Mouse (Mus musculus) heart, postnatal 4 days (tissue): ENCODE data around the gene Slc4a3. TPM values are rescaled to one million over a fixed set of nuclear protein-coding genes. Genes with fewer than 3 reads are reported as not detected.
A peak's percentile ranks its signal among the peaks of the same experiment; 100 is the strongest.

Experiments used
- DNase-seq: peaks from one replicate; pipeline ENCODE4 v3.0.0; 2021
- total RNA-seq, 2 experiments: library from RNA; stranded (reverse); gene quantifications; 2 replicates each; pipeline ENCODE4 v1.2.3; 2021

Gene Slc4a3
- total RNA-seq, 2 experiments from 2014 or later = 121 to 125 TPM

- peak; percentile 95 for DNase-seq
Measured at GRCm38 (mm10) chr1:75521321-75522031, 24.6 kb upstream of the Slc4a3 start, which contains the start of gene Stk11ip. Gene Stk11ip (plus strand): TSS chr1:75521529.

- peak; percentile 27 for DNase-seq
Measured at GRCm38 (mm10) chr1:75524679-75525078, 21.4 kb upstream of the Slc4a3 start.

DNA sequence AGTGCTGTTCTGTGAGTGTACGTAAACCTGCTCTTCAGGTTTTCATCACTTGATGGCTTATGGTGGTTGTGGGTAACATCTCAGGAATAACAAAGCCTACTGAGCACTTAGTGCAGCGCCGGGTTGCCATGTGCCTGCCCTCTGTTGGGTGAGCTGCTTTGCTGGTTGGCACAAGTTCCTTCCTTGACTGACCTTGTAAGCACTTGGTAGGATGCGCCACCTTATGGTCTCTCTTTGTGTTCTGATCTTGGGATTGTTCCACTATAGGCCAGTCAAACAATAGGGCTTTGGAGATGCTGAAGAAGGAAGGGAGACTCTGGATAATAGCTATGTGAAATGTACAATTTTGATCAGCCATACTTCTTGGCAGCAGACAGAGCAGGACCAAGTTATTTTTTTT, 15.5 kb upstream of the Slc4a3 start:
- DNase-seq = no peak

DNA sequence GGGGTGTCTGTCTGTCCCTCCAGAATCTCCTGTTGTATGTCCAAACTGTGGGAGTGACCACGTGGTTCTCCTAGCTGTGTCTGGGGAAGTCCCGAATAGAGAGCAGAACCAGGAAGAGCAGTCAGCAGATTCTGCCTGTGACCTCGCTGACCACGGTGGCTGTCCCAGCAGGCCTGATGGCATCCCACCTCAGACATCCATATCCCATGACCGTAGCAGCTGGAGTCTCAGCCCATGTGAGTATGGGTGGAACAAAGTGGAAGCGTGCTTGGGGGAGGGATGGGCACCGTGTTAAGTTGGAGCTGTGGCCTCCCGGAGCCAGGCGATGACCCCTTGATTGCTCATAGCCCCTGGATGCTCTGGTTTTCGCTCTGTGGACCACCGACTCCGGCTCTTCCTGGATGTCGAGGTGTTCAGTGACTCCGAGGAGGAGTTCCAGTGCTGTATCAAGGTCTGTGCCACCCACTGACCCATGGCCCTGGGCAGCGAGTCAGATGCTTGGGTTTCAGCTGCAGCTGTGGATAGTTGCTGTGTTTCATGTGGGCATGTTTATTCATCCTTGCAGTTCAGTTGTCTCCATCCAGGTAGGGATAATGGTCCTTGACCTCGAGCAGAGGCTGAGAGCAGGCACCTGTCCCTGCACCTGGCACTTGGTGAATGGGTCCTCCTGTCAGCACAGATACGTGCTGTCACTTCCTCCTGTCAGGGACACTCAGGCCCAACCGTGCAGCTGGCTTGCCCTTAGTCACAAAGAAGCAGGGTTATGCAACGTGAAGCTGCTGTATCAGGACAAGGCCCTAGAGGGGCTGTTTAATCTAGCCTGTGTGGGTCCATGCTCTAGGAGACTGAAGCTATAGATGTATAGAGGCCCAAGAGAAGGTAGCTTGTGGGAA, 13.5 kb upstream of the Slc4a3 start:
- no peak for DNase-seq

DNA sequence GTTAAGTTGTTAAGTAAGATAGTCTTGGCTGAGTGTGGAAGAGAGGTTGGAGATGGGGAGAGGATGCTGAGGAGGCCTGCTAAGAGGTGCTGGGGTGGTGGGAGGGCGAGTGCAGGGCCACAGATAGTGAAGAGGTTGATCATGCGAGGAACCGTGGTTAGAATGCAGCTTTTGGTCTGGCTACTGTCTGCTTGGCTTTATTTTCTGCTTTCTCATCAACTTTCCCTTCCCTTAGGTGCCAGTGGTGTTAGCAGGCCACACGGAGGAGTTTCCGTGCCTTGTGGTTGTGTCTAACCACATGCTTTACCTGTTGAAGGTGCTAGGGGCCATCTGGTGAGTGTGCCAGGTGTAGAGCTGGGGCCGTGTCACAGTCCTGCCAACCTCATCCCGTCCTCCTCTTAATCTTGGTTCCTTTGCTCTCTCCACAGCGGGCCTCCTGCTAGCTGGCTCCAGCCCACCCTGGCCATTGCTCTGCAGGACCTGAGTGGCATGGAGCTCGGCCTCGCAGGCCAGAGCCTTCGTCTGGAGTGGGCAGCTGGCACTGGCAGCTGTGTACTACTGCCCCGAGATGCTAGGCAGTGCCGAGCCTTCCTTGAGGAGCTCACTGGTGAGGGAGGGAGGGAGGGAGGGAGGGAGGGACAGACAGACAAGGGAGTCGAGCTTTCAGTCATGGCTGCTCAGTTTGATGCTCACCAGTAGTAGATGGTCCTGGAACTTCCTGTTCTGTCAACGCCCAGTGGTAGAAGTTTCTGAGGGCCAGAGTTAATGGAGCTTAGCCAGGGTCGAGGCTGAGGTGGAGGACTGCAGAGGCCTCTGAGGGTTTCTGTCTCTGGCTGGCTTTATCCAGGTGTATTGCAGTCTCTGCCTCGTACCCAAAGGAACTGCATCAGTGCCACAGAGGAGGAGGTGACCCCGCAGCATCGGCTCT, 12.5 kb upstream of the Slc4a3 start:
- DNase-seq = no peak

DNA sequence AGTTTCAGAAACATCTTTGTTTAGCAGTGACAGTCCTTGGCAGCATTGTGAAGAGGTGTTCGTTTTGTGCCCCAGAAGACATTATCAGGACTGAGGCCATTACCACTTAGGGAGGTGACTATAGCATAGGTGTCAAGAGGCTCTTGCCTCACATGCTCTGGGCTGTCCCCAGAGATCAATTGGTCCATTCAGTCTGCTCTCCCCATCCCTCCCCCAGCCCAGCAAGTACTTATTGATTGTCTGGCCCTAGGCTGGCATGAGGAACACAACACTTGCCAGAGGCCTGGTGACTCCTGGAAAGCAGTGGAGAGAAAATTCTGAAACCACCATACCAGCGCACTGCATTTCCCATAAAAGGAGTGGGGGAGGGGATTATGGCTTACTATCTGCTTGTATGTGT, 8.5 kb upstream of the Slc4a3 start:
- DNase-seq = no peak

DNA sequence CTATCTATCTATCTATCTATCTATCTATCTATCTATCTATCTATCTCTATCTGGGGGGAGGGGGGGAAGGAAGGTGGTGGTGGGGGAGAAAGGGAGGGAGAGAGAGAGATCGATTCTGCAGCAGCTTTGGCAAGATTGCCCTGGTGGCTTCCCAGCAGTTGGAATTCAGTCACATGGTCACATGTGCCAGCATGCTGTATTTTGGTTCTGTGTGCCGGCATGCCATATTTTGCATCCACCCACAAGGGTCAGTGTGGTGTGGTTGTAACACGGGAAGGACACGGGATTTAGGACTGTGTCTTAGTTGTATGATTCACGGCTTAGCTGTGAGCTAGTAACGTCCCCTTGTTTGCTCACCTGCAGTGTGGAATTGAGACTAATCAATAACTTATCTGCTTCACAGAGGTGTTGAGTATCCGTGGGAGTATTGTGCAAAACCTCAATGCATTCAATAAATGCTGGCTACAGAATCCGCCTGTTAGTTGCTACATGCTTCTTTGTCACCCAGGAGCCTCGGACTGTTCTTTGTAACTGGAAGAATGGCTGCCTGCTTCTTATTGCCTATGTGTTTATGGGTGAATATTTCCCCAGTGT, 7.4 kb upstream of the Slc4a3 start:
- DNase-seq = no peak

GRCm38 (mm10) chr1:75541496-75541895, 4.6 kb upstream of the Slc4a3 start:
- no peak for DNase-seq

- DNase-seq = no peak
Measured at GRCm38 (mm10) chr1:75544351-75544750, 1.7 kb upstream of the Slc4a3 start.

- no peak for DNase-seq
Measured at GRCm38 (mm10) chr1:75547351-75547750, 1.3 kb downstream of the Slc4a3 start.

GRCm38 (mm10) chr1:75548083-75548482, 2.0 kb downstream of the Slc4a3 start:
- no peak for DNase-seq

GRCm38 (mm10) chr1:75548871-75549270, 2.8 kb downstream of the Slc4a3 start:
- DNase-seq = no peak

GRCm38 (mm10) chr1:75549289-75550279, 3.5 kb downstream of the Slc4a3 start:
- DNase-seq = peak; percentile 81

GRCm38 (mm10) chr1:75550586-75550985, 4.5 kb downstream of the Slc4a3 start:
- no peak for DNase-seq

- DNase-seq = no peak
Measured at GRCm38 (mm10) chr1:75555680-75556079, 9.6 kb downstream of the Slc4a3 start.

DNA sequence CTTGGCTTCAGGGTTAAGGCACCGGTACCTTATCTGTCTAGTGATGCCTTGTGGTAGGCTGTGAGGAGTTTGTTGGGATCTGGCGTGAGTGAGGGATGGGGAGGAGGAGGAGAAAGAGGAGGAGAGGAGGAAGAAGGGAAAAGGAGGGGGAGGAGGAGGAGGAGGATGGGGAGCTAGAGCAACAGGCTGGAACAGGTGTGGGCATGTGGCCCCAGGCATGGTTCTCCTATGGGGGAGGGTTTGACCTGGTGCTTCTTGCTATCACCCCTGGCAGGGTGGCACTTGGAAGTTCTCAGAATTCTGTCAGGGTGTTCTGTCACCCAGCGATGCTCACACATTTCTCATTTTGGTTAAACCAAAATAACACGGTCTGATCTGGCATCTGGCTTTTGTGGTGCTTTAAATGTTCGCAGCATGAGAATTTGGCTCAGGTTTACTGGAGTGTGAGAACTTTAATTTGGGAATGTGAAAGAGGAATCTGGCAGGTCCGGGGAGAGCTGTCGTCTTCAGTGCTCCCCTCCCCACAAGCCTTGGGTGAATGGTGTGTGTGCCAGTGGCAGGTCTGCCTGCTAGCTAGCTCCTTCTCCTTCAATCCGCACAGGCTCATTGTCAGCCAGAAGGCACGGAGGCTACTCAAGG, 10.2 kb downstream of the Slc4a3 start:
- DNase-seq = no peak

DNA sequence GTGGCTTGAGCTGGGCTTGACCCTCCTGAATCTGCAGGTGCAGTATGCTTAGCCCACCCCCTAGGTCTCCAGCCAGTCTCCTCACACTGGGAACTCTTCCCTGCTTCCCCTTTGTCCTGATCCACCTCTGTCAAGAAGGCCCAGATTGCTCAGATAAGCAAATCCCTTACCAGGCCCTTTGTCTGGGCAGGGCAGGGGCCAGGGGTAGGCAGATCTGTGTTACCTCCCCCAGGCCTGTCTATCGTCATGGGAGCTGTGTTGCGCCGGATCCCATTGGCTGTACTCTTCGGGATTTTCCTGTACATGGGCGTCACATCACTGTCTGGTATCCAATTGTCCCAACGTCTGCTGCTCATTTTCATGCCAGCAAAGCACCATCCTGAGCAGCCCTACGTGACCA, 11.0 kb downstream of the Slc4a3 start:
- no peak for DNase-seq

DNA sequence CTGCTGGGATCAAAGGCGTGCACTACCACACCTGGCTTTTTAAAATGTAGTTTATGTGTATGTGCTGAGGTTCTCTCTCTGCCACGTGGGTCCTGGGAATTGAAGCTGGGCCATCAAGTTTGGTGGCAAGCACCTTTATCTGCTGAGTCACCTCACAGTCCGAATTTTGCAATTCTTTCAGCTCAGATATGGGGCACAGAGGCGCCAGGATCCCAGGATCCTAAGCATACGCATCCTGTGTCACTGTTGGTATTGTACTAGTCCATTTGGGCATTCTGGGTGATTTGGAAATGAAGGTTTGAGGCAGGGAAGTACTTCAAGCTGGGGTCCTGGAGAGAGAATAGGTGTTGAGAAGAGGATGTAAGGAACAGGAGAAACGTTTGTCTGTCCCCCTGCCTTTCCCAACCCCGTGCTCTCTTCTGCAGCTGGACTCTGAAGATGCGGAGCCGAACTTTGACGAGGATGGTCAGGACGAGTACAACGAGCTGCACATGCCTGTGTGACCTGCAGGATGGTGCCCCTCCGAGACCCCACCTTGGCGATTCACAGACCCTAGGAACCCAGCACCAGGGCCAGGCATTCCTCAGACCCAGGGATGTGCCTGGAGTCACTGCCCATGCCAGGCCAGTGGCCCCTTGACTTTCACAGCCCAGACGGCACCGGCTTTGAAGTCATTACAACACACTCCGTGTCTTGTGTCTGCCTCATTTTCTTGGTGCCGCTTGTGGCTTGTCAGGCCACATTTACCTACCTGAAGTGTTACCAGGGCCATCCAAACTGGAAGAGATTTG, 12.5 kb downstream of the Slc4a3 start:
- DNase-seq = no peak

GRCm38 (mm10) chr1:75559212-75559925, 13.3 kb downstream of the Slc4a3 start:
- peak; percentile 96 for DNase-seq
